Mouse (Mus musculus) brain, embryonic 14.5 days (tissue): ENCODE results near the gene Stat3.

ENCODE experiments used
- CTCF ChIP-seq: fragments of 200-500 bp; IDR thresholded peaks from 2 replicates; pipeline ENCODE4 v1.5.1; 2012; ENCODE audit warnings: inconsistent platforms, mild to moderate bottlenecking, moderate library complexity, borderline replicate concordance; ENCODE audit not compliant: insufficient read depth, insufficient read length; ENCODE audit errors: extremely low read depth
- POLR2A ChIP-seq: fragments of 200-500 bp; IDR thresholded peaks from 2 replicates; pipeline ENCODE4 v1.6.1; 2012; ENCODE audit warnings: mild to moderate bottlenecking, inconsistent platforms, borderline replicate concordance; ENCODE audit not compliant: poor library complexity, insufficient read depth, insufficient read length, severe bottlenecking; ENCODE audit errors: extremely low read depth

- no peak for TF ChIP-seq CTCF
- no peak for TF ChIP-seq POLR2A
Measured at GRCm38 (mm10) chr11:100838894-100839293, 100.4 kb downstream of the Stat3 start.
